In genomic region chr10:20312736-20313301, GRCm38 (mm10) we compare ENCODE assay signal across 8 mouse cellular contexts. TPM values are rescaled to one million over a fixed set of nuclear protein-coding genes. Genes with fewer than 3 reads are reported as not detected.
DNase-seq lines count a peak whose midpoint lies in the region; ATAC-seq and TF ChIP-seq lines count a peak whose summit lies in the region.

No protein-coding gene starts in this region.

- peak; percentile 80 to 88 for TF ChIP-seq EP300 in MEL (IDR thresholded peaks at IDR 0.05; ENCODE audit: low read depth in 1 of 2, low read length in 2 of 2)

- H3K4me3 ChIP-seq in MEL (ENCODE audit: control insufficient read depth in 1 of 2, insufficient read depth in 1 of 2, low read depth in 2 of 2, low read length in 2 of 2), result peak overlapping the region; percentile 64 to 81
- peak overlapping the region; percentile 79 for H3K4me3 ChIP-seq in forebrain, embryonic 16.5 days (replicated peaks; ENCODE audit: low read length)
- H3K4me3 ChIP-seq in neural tube, embryonic 14.5 days (ENCODE audit: low read depth, low read length), result peak overlapping the region; percentile 82
- H3K4me3 ChIP-seq in testis, adult 2 months (ENCODE audit: control insufficient read depth, low read depth, low read length), result peak overlapping the region; percentile 100

- H3K9ac ChIP-seq in MEL (ENCODE audit: control insufficient read depth, low read depth, low read length, poor library complexity, severe bottlenecking), result peak overlapping the region; percentile 92
- peak overlapping the region; percentile 87 for H3K9ac ChIP-seq in forebrain, embryonic 16.5 days (replicated peaks; ENCODE audit: low read depth, low read length)
- H3K9ac ChIP-seq in neural tube, embryonic 14.5 days (replicated peaks; ENCODE audit: low read depth, low read length), result peak overlapping the region; percentile 94

- peak overlapping the region; percentile 94 for H3K27ac ChIP-seq in MEL (ENCODE audit: control insufficient read depth, low read depth, low read length)
- H3K27ac ChIP-seq in forebrain, embryonic 16.5 days (ENCODE audit: low read length), result peak overlapping the region; percentile 100
- peak overlapping the region; percentile 100 for H3K27ac ChIP-seq in neural tube, embryonic 14.5 days (ENCODE audit: low read depth, low read length)
- peak overlapping the region; percentile 100 for H3K27ac ChIP-seq in testis, adult 2 months (ENCODE audit: control insufficient read depth, insufficient read depth, low read depth, low read length)

- H3K9me3 ChIP-seq in MEL (replicated peaks; ENCODE audit: insufficient read depth, low read length), result no peaks in the 10 kb centered on the region
- H3K9me3 ChIP-seq in forebrain, embryonic 16.5 days (ENCODE audit: control insufficient read depth, low read length), result no peaks in the 10 kb centered on the region
- H3K9me3 ChIP-seq in neural tube, embryonic 14.5 days (ENCODE audit: control insufficient read depth, low read length), result no peaks in the 10 kb centered on the region

- peak; percentile 94 for DNase-seq in MEL (ENCODE audit: low read depth, low spot score)
- peak; percentile 86 to 95 for DNase-seq in cerebellum, adult 18-20 months
- peak; percentile 91 to 92 for DNase-seq in heart, postnatal 36 days
- peak; percentile 83 to 94 for DNase-seq in layer of hippocampus, adult 18-20 months (ENCODE audit: low spot score in 2 of 2)
- DNase-seq in lung, adult 18-20 months, result peak; percentile 89 to 94

- peak; percentile 19 to 24; a peak in 2 of 4 replicates for TF ChIP-seq POLR2A in MEL (IDR thresholded peaks at IDR 0.05; ENCODE audit: control insufficient read depth in 1 of 2, insufficient read depth in 1 of 2, low read depth in 1 of 2, low read length in 2 of 2, poor library complexity in 1 of 2)
- no peak; the same call in 1 of the 2 replicates for TF ChIP-seq POLR2A in testis, adult 2 months (IDR thresholded peaks at IDR 0.05; ENCODE audit: control insufficient read depth, low read depth, low read length)

- intact Hi-C loops in heart, postnatal 36 days (cut with DNase I), result loop anchor here (2.0 to 10.0 kb wide), 5 partner anchors 22 to 982 kb away; partner anchors contain the start of genes Ahi1, Hbs1l, Ifngr1 and Mtfr2

- H3K36me3 ChIP-seq in MEL (ENCODE audit: control insufficient read depth in 1 of 2, insufficient read depth in 2 of 2, low read length in 2 of 2), result peaks cover 18 to 34% of the 10 kb centered on the region in 2 experiments
- no peaks in the 10 kb centered on the region for H3K36me3 ChIP-seq in forebrain, embryonic 16.5 days (ENCODE audit: control insufficient read depth, insufficient read depth)
- H3K36me3 ChIP-seq in neural tube, embryonic 14.5 days (ENCODE audit: control insufficient read depth, insufficient read depth, low read length), result no peaks in the 10 kb centered on the region
- H3K36me3 ChIP-seq in testis, adult 2 months (ENCODE audit: control insufficient read depth, insufficient read depth, low read length), result no peaks in the 10 kb centered on the region

- under 1% methylated on average over 48 of the region's 54 CpGs for WGBS in forebrain, embryonic 16.5 days
- WGBS in neural tube, embryonic 14.5 days, result under 1% methylated on average over 31 of the region's 54 CpGs

- peak overlapping the region; percentile 65 for H3K4me2 ChIP-seq in forebrain, embryonic 16.5 days (ENCODE audit: low read length)
- H3K4me2 ChIP-seq in neural tube, embryonic 14.5 days (ENCODE audit: low read depth, low read length), result peak overlapping the region; percentile 67

- 0 out of 6 replicates have a peak, but pooled peaks of 1 of the 3 experiments have one; percentile 9 for TF ChIP-seq CTCF in MEL (IDR thresholded peaks at IDR 0.05 in 2 of 3, conservative IDR thresholded peaks at IDR 0.05 in 1 of 3; ENCODE audit: control insufficient read depth in 1 of 3, insufficient read depth in 1 of 3, low read depth in 2 of 3, low read length in 3 of 3, poor library complexity in 1 of 3, severe bottlenecking in 1 of 3)
- no peak for TF ChIP-seq CTCF in testis, adult 2 months (IDR thresholded peaks at IDR 0.05; ENCODE audit: control insufficient read depth, insufficient read depth, insufficient replicate concordance, low read depth, low read length)

- peaks cover 7 to 13% of the 10 kb centered on the region in 2 experiments; a peak in 3 of 4 replicates for H3K4me1 ChIP-seq in MEL (ENCODE audit: control insufficient read depth in 1 of 2, insufficient read depth in 2 of 2, low read length in 2 of 2)
- peaks cover 15% of the 10 kb centered on the region for H3K4me1 ChIP-seq in forebrain, embryonic 16.5 days (replicated peaks; ENCODE audit: control insufficient read depth, insufficient read depth, low read length)
- H3K4me1 ChIP-seq in neural tube, embryonic 14.5 days (ENCODE audit: control insufficient read depth, insufficient read depth, low read length), result peaks cover 8% of the 10 kb centered on the region
- peaks cover 3% of the 10 kb centered on the region; the same call in 1 of the 2 replicates for H3K4me1 ChIP-seq in testis, adult 2 months (ENCODE audit: control insufficient read depth, insufficient read depth, low read length)

- H3K27me3 ChIP-seq in MEL (ENCODE audit: control insufficient read depth in 1 of 2, insufficient read depth in 2 of 2, low read length in 2 of 2), result no peaks in the 10 kb centered on the region
- H3K27me3 ChIP-seq in forebrain, embryonic 16.5 days (replicated peaks; ENCODE audit: control insufficient read depth, insufficient read depth, low read length), result no peaks in the 10 kb centered on the region
- no peaks in the 10 kb centered on the region for H3K27me3 ChIP-seq in neural tube, embryonic 14.5 days (ENCODE audit: control insufficient read depth, insufficient read depth, low read length)
- no peaks in the 10 kb centered on the region for H3K27me3 ChIP-seq in testis, adult 2 months (ENCODE audit: control insufficient read depth, insufficient read depth, low read length)

- TF ChIP-seq RAD21 in MEL (IDR thresholded peaks at IDR 0.05; ENCODE audit: low read depth, low read length), result no peak

- peak; percentile 76 for ATAC-seq in forebrain, embryonic 16.5 days
- ATAC-seq in neural tube, embryonic 14.5 days (ENCODE audit: low read depth), result peak; percentile 83

- peaks cover 47% of the 10 kb centered on the region for H3K79me2 ChIP-seq in MEL (ENCODE audit: control insufficient read depth, insufficient read depth, low read length, poor library complexity)

TF ChIP-seq in MEL, 35 proteins besides CTCF, POLR2A, EP300 and RAD21 (continues in another document):
- TF ChIP-seq POLR2AphosphoS5 (IDR thresholded peaks at IDR 0.05; ENCODE audit: borderline replicate concordance, low read depth, low read length) (no peak), MYB (IDR thresholded peaks at IDR 0.05; ENCODE audit: low read depth, low read length) (peak; percentile 98), RCOR1 (IDR thresholded peaks at IDR 0.05; ENCODE audit: low read depth, low read length) (peak; percentile 62), TAL1 (IDR thresholded peaks at IDR 0.05; ENCODE audit: low read length) (peak; percentile 47), GABPA (IDR thresholded peaks at IDR 0.05; ENCODE audit: low read depth, low read length) (no peak), ZC3H11A (IDR thresholded peaks at IDR 0.05; ENCODE audit: low read depth, low read length) (peak; percentile 30), NELFE (IDR thresholded peaks at IDR 0.05; ENCODE audit: low read depth, low read length) (no peak), USF2 (IDR thresholded peaks at IDR 0.05; ENCODE audit: borderline replicate concordance in 1 of 2, insufficient read depth in 1 of 2, low read depth in 1 of 2, low read length in 2 of 2) (no peak), USF1 (IDR thresholded peaks at IDR 0.05; ENCODE audit: low read depth, low read length) (peak; percentile 44), MEF2A (IDR thresholded peaks at IDR 0.05; ENCODE audit: extremely low read depth, insufficient replicate concordance, low read depth, low read length, poor library complexity, severe bottlenecking) (peak; percentile 18; the same call in 1 of the 2 replicates), ZMIZ1 (IDR thresholded peaks at IDR 0.05; ENCODE audit: low read depth, low read length) (peak; percentile 91), ZKSCAN1 (IDR thresholded peaks at IDR 0.05; ENCODE audit: low read depth, low read length) (peak; percentile 41; the same call in 1 of the 2 replicates), SIN3A (IDR thresholded peaks at IDR 0.05; ENCODE audit: low read length) (peak; percentile 98), ELF1 (IDR thresholded peaks at IDR 0.05; ENCODE audit: low read depth, low read length) (peak; percentile 82), TCF12 (IDR thresholded peaks at IDR 0.05; ENCODE audit: low read depth, low read length) (peak; percentile 79), POLR2AphosphoS2 (IDR thresholded peaks at IDR 0.05; ENCODE audit: low read length) (peak; percentile 83), HCFC1 (IDR thresholded peaks at IDR 0.05; ENCODE audit: low read depth, low read length) (peak; percentile 72), GATA1 (IDR thresholded peaks at IDR 0.05; ENCODE audit: low read depth, low read length) (peak; percentile 65), BHLHE40 (IDR thresholded peaks at IDR 0.05; ENCODE audit: borderline replicate concordance, low read depth, low read length) (peak; percentile 36; the same call in 1 of the 2 replicates), ETS1 (IDR thresholded peaks at IDR 0.05; ENCODE audit: low read depth, low read length) (peak; percentile 86), JUND (IDR thresholded peaks at IDR 0.05; ENCODE audit: low read depth, low read length) (no peak)

RNA-seq across cellular contexts. Expression of gene Bclaf1, which starts 0.6 kb away (rescaled TPM):
- 94.0 and 114 TPM in 2 replicates for total RNA-seq in MEL (2012; rRNA removed)
- polyA plus RNA-seq in MEL (2012; ENCODE audit: insufficient read depth in 1 of 2, insufficient read length in 2 of 2, low read depth in 1 of 2, low replicate concordance in 2 of 2, missing spikeins in 1 of 2), result 100 to 1,000 TPM; 171 to 412 TPM
- 139 and 147 TPM in 2 replicates for polyA plus RNA-seq in forebrain, embryonic 16.5 days (2015; fragmentation: Nextera tagmentation; extraction: Ambion mirVana)
- 10 to 100 TPM; 59.5 to 64.9 TPM for total RNA-seq in heart, postnatal 36 days (2021)
- 100 to 1,000 TPM; 117 TPM for total RNA-seq in layer of hippocampus, adult 18-20 months (2021)
- 126 and 135 TPM in 2 replicates for polyA plus RNA-seq in neural tube, embryonic 14.5 days (2014; fragmentation: Nextera tagmentation; extraction: Ambion mirVana)
- 15.0 and 17.9 TPM in 2 replicates for polyA plus RNA-seq in testis, adult 2 months (2012; rRNA removed)

RNA-seq across cellular contexts. Expression of gene Mtfr2, which starts 34.8 kb away (rescaled TPM):
- total RNA-seq in MEL (2012; rRNA removed), result 10.3 and 10.8 TPM in 2 replicates
- 10 to 100 TPM in 1 of 2 experiments, not detected in 1; 17.1 TPM for polyA plus RNA-seq in MEL (2012; ENCODE audit: insufficient read depth in 1 of 2, insufficient read length in 2 of 2, low read depth in 1 of 2, low replicate concordance in 2 of 2, missing spikeins in 1 of 2)
- polyA plus RNA-seq in forebrain, embryonic 16.5 days (2015; fragmentation: Nextera tagmentation; extraction: Ambion mirVana), result 0.99 and 1.2 TPM in 2 replicates
- under 1 TPM; 0.14 to 0.31 TPM for total RNA-seq in heart, postnatal 36 days (2021)
- 1 to 10 TPM in 1 of 2 experiments, under 1 TPM in 1; 0.32 to 1.0 TPM for total RNA-seq in layer of hippocampus, adult 18-20 months (2021)
- polyA plus RNA-seq in neural tube, embryonic 14.5 days (2014; fragmentation: Nextera tagmentation; extraction: Ambion mirVana), result 0.28 and 0.40 TPM in 2 replicates
- polyA plus RNA-seq in testis, adult 2 months (2012; rRNA removed), result 8.2 and 10.6 TPM in 2 replicates

Comparison
In these comparisons a context has a peak if more than half of its experiments do, and no peak if none do; other contexts are left out.
1. Peak in every context shown above with its lines: DNase-seq, ATAC-seq, H3K4me3 ChIP-seq and H3K27ac ChIP-seq.